32 mouse cellular contexts compared by ENCODE assay signal in genomic region chr15:100879073-100879472, GRCm38 (mm10). TPM values are rescaled to one million over a fixed set of nuclear protein-coding genes. Genes with fewer than 3 reads are reported as not detected.
A peak's percentile ranks its signal among the peaks of the same experiment; 100 is the strongest.
DNase-seq lines count a peak whose midpoint lies in the region; ATAC-seq and TF ChIP-seq lines count a peak whose summit lies in the region.
"Had no signal": no experiment of that assay in that cellular context is flagged by ENCODE, and none has a peak within 500 bp of the region (broad histone marks: within the 10 kb centered on the region; RNA-seq: fewer than 3 reads in every experiment).

No protein-coding gene starts in this region.

- peak; percentile 77 for DNase-seq in heart, adult 11 months
- DNase-seq in heart, adult 2 months, result no peak
- DNase-seq in limb, embryonic 10.5 days (ENCODE audit: low spot score), result no peak
- peak; percentile 49 for DNase-seq in R1 (ENCODE audit: low read depth, low spot score)
- peak; percentile 21 for DNase-seq in mesoderm, embryonic 11.5 days (ENCODE audit: low read depth, low spot score)
- DNase-seq in thymus, postnatal 36 days, result no peak
- DNase-seq: adrenal gland, adult 2 months; adrenal gland, postnatal 36 days; B cell, adult 2 months; cerebellum, adult 2 months; forebrain, postnatal 0 days; gastrocnemius, postnatal 14 days; heart, postnatal 36 days; kidney, adult 2 months; kidney, postnatal 4 days; liver, postnatal 0 days; lung, postnatal 36 days; right cerebral cortex, postnatal 4 days; thymus, adult 2 months; thymus, postnatal 4 days had no signal

- TF ChIP-seq EP300 in heart, adult 2 months (IDR thresholded peaks at IDR 0.05; ENCODE audit: insufficient read depth, low read depth, low read length), result no peak

- intact Hi-C loops in heart, adult 2 months (cut with DNase I), result no loop called here

- TF ChIP-seq POLR2A in heart, adult 2 months (IDR thresholded peaks at IDR 0.05; ENCODE audit: insufficient read depth, low read depth, low read length), result no peak

- 66% methylated on average over 15 of the region's 15 CpGs for WGBS in heart, adult 2 months
- 64% methylated on average over 15 of the region's 15 CpGs for WGBS in limb, embryonic 12.5 days
- WGBS in limb, embryonic 10.5 days, result 81% methylated on average over 15 of the region's 15 CpGs

- H3K9me3 ChIP-seq in limb, embryonic 12.5 days, result no peaks in the 10 kb centered on the region
- no peaks in the 10 kb centered on the region for H3K9me3 ChIP-seq in limb, embryonic 10.5 days (replicated peaks)
- H3K9me3 ChIP-seq: embryonic facial prominence, embryonic 13.5 days; forebrain, embryonic 10.5 days; hindbrain, embryonic 15.5 days; liver, embryonic 12.5 days; midbrain, embryonic 12.5 days; neural tube, embryonic 12.5 days had no signal

- no peak for ATAC-seq in limb, embryonic 12.5 days (ENCODE audit: insufficient number of reproducible peaks, insufficient read depth, low FRiP score, low TSS enrichment, low read depth)
- ATAC-seq: forebrain, postnatal 0 days; liver, embryonic 12.5 days; liver, postnatal 0 days; Patski had no signal

- no peak overlapping the region for H3K9ac ChIP-seq in heart, adult 2 months (ENCODE audit: low read depth, low read length)
- no peak overlapping the region for H3K9ac ChIP-seq in limb, embryonic 12.5 days (replicated peaks)
- H3K9ac ChIP-seq: embryonic facial prominence, embryonic 13.5 days; forebrain, postnatal 0 days; hindbrain, embryonic 15.5 days; liver, embryonic 12.5 days; liver, postnatal 0 days; midbrain, embryonic 12.5 days; neural tube, embryonic 12.5 days had no signal

- H3K4me2 ChIP-seq in limb, embryonic 12.5 days, result no peak overlapping the region
- H3K4me2 ChIP-seq: embryonic facial prominence, embryonic 13.5 days; heart, embryonic 11.5 days; hindbrain, embryonic 15.5 days; liver, embryonic 12.5 days; midbrain, embryonic 12.5 days; neural tube, embryonic 12.5 days had no signal

- no peak overlapping the region for H3K4me3 ChIP-seq in heart, adult 2 months
- H3K4me3 ChIP-seq in limb, embryonic 12.5 days (replicated peaks), result no peak overlapping the region
- H3K4me3 ChIP-seq in limb, embryonic 10.5 days, result no peak overlapping the region
- H3K4me3 ChIP-seq: embryonic facial prominence, embryonic 13.5 days; forebrain, embryonic 10.5 days; hindbrain, embryonic 15.5 days; liver, embryonic 12.5 days; midbrain, embryonic 12.5 days; myocyte; neural tube, embryonic 12.5 days had no signal

- H3K36me3 ChIP-seq in heart, adult 2 months (ENCODE audit: control insufficient read depth, insufficient read depth, low read length), result no peaks in the 10 kb centered on the region
- no peaks in the 10 kb centered on the region for H3K36me3 ChIP-seq in limb, embryonic 12.5 days
- no peaks in the 10 kb centered on the region for H3K36me3 ChIP-seq in limb, embryonic 10.5 days
- H3K36me3 ChIP-seq: embryonic facial prominence, embryonic 13.5 days; forebrain, embryonic 10.5 days; hindbrain, embryonic 15.5 days; liver, embryonic 12.5 days; midbrain, embryonic 12.5 days; neural tube, embryonic 12.5 days had no signal

- no peaks in the 10 kb centered on the region for H3K4me1 ChIP-seq in heart, adult 2 months (ENCODE audit: control insufficient read depth, insufficient read depth, low read length)
- H3K4me1 ChIP-seq in limb, embryonic 12.5 days (replicated peaks), result peaks cover 6% of the 10 kb centered on the region
- H3K4me1 ChIP-seq in limb, embryonic 10.5 days, result 0 out of 2 replicates have a peak, but pooled peaks cover 3% of the 10 kb centered on the region
- H3K4me1 ChIP-seq: embryonic facial prominence, embryonic 13.5 days; liver, embryonic 12.5 days had no signal

- no peaks in the 10 kb centered on the region for H3K79me2 ChIP-seq in heart, adult 2 months (replicated peaks; ENCODE audit: control insufficient read depth, insufficient read depth, low read length)

- H3K27ac ChIP-seq in heart, adult 2 months, result no peak overlapping the region
- 0 out of 2 replicates have a peak overlapping the region, but pooled peaks have one; percentile 7 for H3K27ac ChIP-seq in limb, embryonic 12.5 days
- H3K27ac ChIP-seq in limb, embryonic 10.5 days, result no peak overlapping the region
- H3K27ac ChIP-seq: embryonic facial prominence, embryonic 13.5 days; forebrain, embryonic 10.5 days; hindbrain, embryonic 15.5 days; liver, embryonic 12.5 days; midbrain, embryonic 12.5 days; neural tube, embryonic 12.5 days had no signal

- no peak for TF ChIP-seq CTCF in heart, adult 2 months (IDR thresholded peaks at IDR 0.05)

- H3K27me3 ChIP-seq in heart, adult 2 months (ENCODE audit: control insufficient read depth, insufficient read depth, low read length), result peaks cover 2% of the 10 kb centered on the region; the same call in 1 of the 2 replicates
- peaks cover 3% of the 10 kb centered on the region; the same call in 1 of the 2 replicates for H3K27me3 ChIP-seq in limb, embryonic 12.5 days
- H3K27me3 ChIP-seq in limb, embryonic 10.5 days (ENCODE audit: low read depth, poor library complexity, severe bottlenecking), result peaks cover 8% of the 10 kb centered on the region; the same call in 1 of the 2 replicates
- H3K27me3 ChIP-seq: embryonic facial prominence, embryonic 13.5 days; hindbrain, embryonic 15.5 days; neural tube, embryonic 12.5 days; Patski had no signal

RNA-seq across cellular contexts. Expression of gene Scn8a, which starts 9.4 kb away (rescaled TPM):
- total RNA-seq in heart, adult 2 months (2021), result under 1 TPM in 1 of 2 experiments, not detected in 1; 0.02 TPM
- polyA plus RNA-seq in heart, adult 2 months (2012; rRNA removed), result 0.09 TPM in 1 of 2 replicates, not detected in the other
- 7.7 and 9.1 TPM in 2 replicates for polyA plus RNA-seq in limb, embryonic 12.5 days (2016; fragmentation: Nextera tagmentation; extraction: Ambion mirVana)
- polyA plus RNA-seq in limb, embryonic 10.5 days (2016; fragmentation: Nextera tagmentation; extraction: Ambion mirVana), result 3.9 and 4.3 TPM in 2 replicates
- total RNA-seq: common myeloid progenitor, adult 5-6 weeks; granulocyte monocyte progenitor cell, adult 5-6 weeks had no signal
- polyA plus RNA-seq: myocyte had no signal

Comparison
In these comparisons a context has a peak if more than half of its experiments do, and no peak if none do; other contexts are left out.
1. DNase-seq: peak in heart, adult 11 months (single experiment), R1 (single experiment) and mesoderm, embryonic 11.5 days (single experiment); none in heart, adult 2 months (0 of 2), limb, embryonic 10.5 days (single experiment) and thymus, postnatal 36 days (0 of 2).